10 mouse cellular contexts compared by ENCODE assay signal in the genomic region with DNA sequence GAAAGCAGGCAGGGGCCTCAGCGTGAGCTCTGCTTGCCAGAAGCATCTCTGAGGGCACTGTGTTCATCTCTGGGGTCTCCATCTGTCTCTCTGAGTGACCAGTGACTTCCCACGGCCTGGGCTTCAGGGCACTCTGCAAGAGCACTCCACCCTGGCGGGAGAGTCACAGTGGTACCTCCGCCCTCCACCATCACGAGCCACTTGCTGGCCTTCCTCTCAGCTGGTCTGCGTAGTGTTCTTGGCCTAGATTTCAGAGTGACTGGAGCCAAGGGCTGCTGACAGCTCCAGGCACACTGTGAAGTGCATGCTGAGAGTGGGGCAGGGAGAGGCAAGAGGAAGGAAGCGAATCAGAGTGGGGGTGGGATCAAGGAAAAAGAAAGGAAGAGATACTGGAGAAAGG. TPM values are rescaled to one million over a fixed set of nuclear protein-coding genes. Genes with fewer than 3 reads are reported as not detected.
A peak's percentile ranks its signal among the peaks of the same experiment; 100 is the strongest.
DNase-seq lines count a peak whose midpoint lies in the region; ATAC-seq lines count a peak whose summit lies in the region.
"Had no signal": no experiment of that assay in that cellular context is flagged by ENCODE, and none has a peak within 500 bp of the region (broad histone marks: within the 10 kb centered on the region; RNA-seq: fewer than 3 reads in every experiment).

No protein-coding gene starts in this region.

- H3K4me1 ChIP-seq in heart, embryonic 14.5 days (ENCODE audit: control insufficient read depth in 2 of 2, insufficient read depth in 2 of 2, low read length in 2 of 2): peaks cover 29 to 35% of the 10 kb centered on the region in 2 experiments
- peaks cover 32% of the 10 kb centered on the region for H3K4me1 ChIP-seq in intestine, embryonic 16.5 days (ENCODE audit: control insufficient read depth, insufficient read depth, low read length)

- no peaks in the 10 kb centered on the region for H3K36me3 ChIP-seq in heart, embryonic 14.5 days (ENCODE audit: control insufficient read depth, insufficient read depth, low read length)
- H3K36me3 ChIP-seq in intestine, embryonic 16.5 days (ENCODE audit: control insufficient read depth, insufficient read depth, low read length): no peaks in the 10 kb centered on the region

- peak overlapping the region; percentile 12 to 49; a peak in 3 of 4 replicates for H3K27ac ChIP-seq in heart, embryonic 14.5 days (replicated peaks in 1 of 2; ENCODE audit: control insufficient read depth in 1 of 2, insufficient read depth in 1 of 2, low read depth in 2 of 2, low read length in 2 of 2)
- no peak overlapping the region for H3K27ac ChIP-seq in intestine, embryonic 16.5 days (ENCODE audit: low read length)

- no peaks in the 10 kb centered on the region for H3K27me3 ChIP-seq in heart, embryonic 14.5 days (ENCODE audit: control insufficient read depth, insufficient read depth, low read length)
- no peaks in the 10 kb centered on the region for H3K27me3 ChIP-seq in intestine, embryonic 16.5 days (replicated peaks; ENCODE audit: control insufficient read depth, insufficient read depth, low read length)

- peak; percentile 98 for DNase-seq in heart, adult 11 months
- no peak for DNase-seq in heart, postnatal 4 days
- DNase-seq in right cerebral cortex, adult 18-20 months: peak; percentile 61
- no peak for DNase-seq in right cerebral cortex, postnatal 4 days
- no peak for DNase-seq in ovary, postnatal 36 days (ENCODE audit: low spot score)
- no peak for DNase-seq in thymus, postnatal 0 days (ENCODE audit: low spot score)

- H3K9ac ChIP-seq in heart, embryonic 14.5 days (ENCODE audit: low read length): no peak overlapping the region
- no peak overlapping the region for H3K9ac ChIP-seq in intestine, embryonic 16.5 days (ENCODE audit: low read depth, low read length)

- no peak overlapping the region for H3K4me3 ChIP-seq in heart, embryonic 14.5 days (ENCODE audit: control insufficient read depth in 1 of 2, insufficient read depth in 1 of 2, low read depth in 1 of 2, low read length in 2 of 2)
- no peak overlapping the region for H3K4me3 ChIP-seq in intestine, embryonic 16.5 days (ENCODE audit: low read length)

- H3K9me3 ChIP-seq in heart, embryonic 14.5 days (ENCODE audit: control insufficient read depth, low read length): no peaks in the 10 kb centered on the region
- no peaks in the 10 kb centered on the region for H3K9me3 ChIP-seq in intestine, embryonic 16.5 days (ENCODE audit: control insufficient read depth, low read length)

- no peak overlapping the region for H3K4me2 ChIP-seq in heart, embryonic 14.5 days (ENCODE audit: low read length)
- H3K4me2 ChIP-seq in intestine, embryonic 16.5 days (ENCODE audit: low read depth, low read length): no peak overlapping the region

- ATAC-seq in heart, embryonic 14.5 days (ENCODE audit: insufficient number of reproducible peaks, insufficient read depth, low FRiP score, low read depth): 0 out of 2 replicates have a peak, but pooled peaks have one; percentile 15
- ATAC-seq in intestine, embryonic 16.5 days: no peak
- ATAC-seq: intestine, postnatal 0 days had no signal

- 18% methylated on average over 7 of the region's 7 CpGs for WGBS in heart, embryonic 14.5 days
- 76% methylated on average over 7 of the region's 7 CpGs for WGBS in intestine, embryonic 16.5 days

RNA-seq across cellular contexts. Expression of a gene that starts 31.1 kb away (rescaled TPM):
- under 1 TPM; 0.20 to 0.36 TPM for total RNA-seq in heart, postnatal 4 days (2021)
- 0.12 and 0.13 TPM in 2 replicates for polyA plus RNA-seq in heart, embryonic 14.5 days (2014; fragmentation: Nextera tagmentation; extraction: Ambion mirVana)
- polyA plus RNA-seq in intestine, embryonic 16.5 days (2015; fragmentation: Nextera tagmentation; extraction: Ambion mirVana): 0.07 and 0.09 TPM in 2 replicates
- polyA plus RNA-seq in thymus, postnatal 0 days (2015; fragmentation: Nextera tagmentation; extraction: Ambion mirVana): 0.04 and 0.12 TPM in 2 replicates
- total RNA-seq: megakaryocyte progenitor cell, adult 5-6 weeks had no signal
- polyA plus RNA-seq: intestine, postnatal 0 days had no signal

Comparison
In these comparisons a context has a peak if more than half of its experiments do, and no peak if none do; other contexts are left out.
1. DNase-seq: peak in heart, adult 11 months (single experiment) and right cerebral cortex, adult 18-20 months (single experiment); none in heart, postnatal 4 days (single experiment), right cerebral cortex, postnatal 4 days (single experiment), ovary, postnatal 36 days (single experiment) and thymus, postnatal 0 days (single experiment).